Mouse (Mus musculus) kidney, postnatal 0 days (tissue): ENCODE results near the gene Mmd2. TPM values are rescaled to one million over a fixed set of nuclear protein-coding genes. Genes with fewer than 3 reads are reported as not detected.

Source experiments
- ATAC-seq: fragments of 200-750 bp; cut with Nextera tagmentation; replicated peaks from 2 replicates; pipeline ENCODE4 v1.8.0; 2017; ENCODE audit warnings: low read depth, moderate number of reproducible peaks, moderate TSS enrichment, moderate library complexity; ENCODE audit not compliant: low FRiP score
- DNase-seq: peaks from one replicate; pipeline ENCODE4 v3.0.0-alpha.2; 2016; ENCODE audit warnings: low spot score
- H3K27ac ChIP-seq: fragments of 300-500 bp; sonication (generic); 2 replicates; pipeline ENCODE4 v1.5.1; 2014; ENCODE audit warnings: mild to moderate bottlenecking
- H3K27me3 ChIP-seq: fragments of 300-500 bp; sonication (generic); 2 replicates; pipeline ENCODE4 v1.6.1; 2014; ENCODE audit warnings: low read length, mixed read lengths; ENCODE audit not compliant: insufficient read depth
- H3K36me3 ChIP-seq: fragments of 300-500 bp; sonication (generic); 2 replicates; pipeline ENCODE4 v1.6.1; 2014; ENCODE audit warnings: low read length, mixed read lengths; ENCODE audit not compliant: insufficient read depth
- H3K4me1 ChIP-seq: fragments of 300-500 bp; sonication (generic); replicated peaks from 2 replicates; pipeline ENCODE4 v1.6.1; 2014; ENCODE audit warnings: antibody characterized with exemption, low read length, mixed read lengths; ENCODE audit not compliant: insufficient read depth
- H3K4me2 ChIP-seq: fragments of 300-500 bp; sonication (generic); 2 replicates; pipeline ENCODE4 v1.6.1; 2014; ENCODE audit warnings: mild to moderate bottlenecking, low read length, moderate library complexity, mixed read lengths
- H3K4me3 ChIP-seq: fragments of 300-500 bp; sonication (generic); replicated peaks from 2 replicates; pipeline ENCODE4 v1.5.1; 2014; ENCODE audit warnings: low read depth, low read length
- H3K9ac ChIP-seq: fragments of 300-500 bp; sonication (generic); 2 replicates; pipeline ENCODE4 v1.6.1; 2014; ENCODE audit warnings: low read depth, low read length
- H3K9me3 ChIP-seq: fragments of 300-500 bp; sonication (generic); replicated peaks from 2 replicates; pipeline ENCODE4 v1.6.1; 2016; ENCODE audit warnings: low read length, inconsistent platforms, mixed read lengths
- CTCF ChIP-seq: IDR thresholded peaks from 2 replicates; pipeline ENCODE4 v1.5.1; 2016; ENCODE audit warnings: antibody characterized with exemption, low read depth, mild to moderate bottlenecking, moderate library complexity
- WGBS: fragments of 180-500 bp; shearing (Covaris S2); extraction: QIAGEN DNeasy Blood & Tissue Kit; methylation state at CpG from one replicate; pipeline ENCODE4 v1.1.7; 2014; 5-methylcytosine and 5-hydroxymethylcytosine counted together
- polyA plus RNA-seq: library from polyadenylated mRNA; unstranded; fragments of >200 nt; fragmentation: Nextera tagmentation; extraction: Ambion mirVana; gene quantifications from 2 replicates; pipeline ENCODE4 v1.2.1, GENCODE M21; 2015

Gene Mmd2
- polyA plus RNA-seq, 1 experiment from 2014 or later: 0.64 TPM

- WGBS: 2% methylated on average over 79 of the region's 80 CpGs
- H3K27me3 ChIP-seq: no peaks in the 10 kb centered on the region
- H3K36me3 ChIP-seq: no peaks in the 10 kb centered on the region
- H3K4me3 ChIP-seq: peak within 1 kb of the TSS; percentile 59
- peaks cover 9% of the 10 kb centered on the region; the same call in 1 of the 2 replicates for H3K4me1 ChIP-seq
- peak within 1 kb of the TSS; percentile 51; the same call in 1 of the 2 replicates for H3K9ac ChIP-seq
- H3K27ac ChIP-seq: 0 out of 2 replicates have a peak within 1 kb of the TSS, but pooled peaks have one; percentile 19
- no peaks in the 10 kb centered on the region for H3K9me3 ChIP-seq
- DNase-seq (peak; percentile 99), ATAC-seq (peak; percentile 93)
- peak within 1 kb of the TSS; percentile 99 for H3K4me2 ChIP-seq
- TF ChIP-seq CTCF: peak; percentile 90
These were observed 57.6 kb downstream of the Mmd2 start, which contains the start of gene Radil for GRCm38 (mm10) chr5:142550706-142551652. Gene Radil (minus strand): TSS chr5:142551098.

GRCm38 (mm10) chr5:142549961-142550705, 58.5 kb downstream of the Mmd2 start:
- H3K27ac ChIP-seq: 0 out of 2 replicates have a peak overlapping the region, but pooled peaks have one; percentile 19
- peak overlapping the region; percentile 59 for H3K4me3 ChIP-seq
- 2% methylated on average over 31 of the region's 31 CpGs for WGBS
- ATAC-seq (peak; percentile 47; the same call in 1 of the 2 replicates), DNase-seq (peak; percentile 83)
- peak overlapping the region; percentile 51; the same call in 1 of the 2 replicates for H3K9ac ChIP-seq
- no peaks in the 10 kb centered on the region for H3K9me3 ChIP-seq
- no peaks in the 10 kb centered on the region for H3K27me3 ChIP-seq
- TF ChIP-seq CTCF: no peak
- H3K36me3 ChIP-seq: no peaks in the 10 kb centered on the region
- peaks cover 11% of the 10 kb centered on the region; the same call in 1 of the 2 replicates for H3K4me1 ChIP-seq
- peak overlapping the region; percentile 99 for H3K4me2 ChIP-seq

- Histone ChIP-seq H3K27ac (no peak overlapping the region), H3K4me2 (peak overlapping the region; percentile 99; the same call in 1 of the 2 replicates)
These were observed 59.2 kb downstream of the Mmd2 start for GRCm38 (mm10) chr5:142549441-142549840.

GRCm38 (mm10) chr5:142547066-142547465, 61.5 kb downstream of the Mmd2 start:
- Histone ChIP-seq H3K4me3 (no peak overlapping the region), H3K9me3 (no peaks in the 10 kb centered on the region), H3K9ac (no peak overlapping the region), H3K4me1 (peaks cover 13% of the 10 kb centered on the region; the same call in 1 of the 2 replicates), H3K27ac (no peak overlapping the region), H3K4me2 (no peak overlapping the region), H3K36me3 (no peaks in the 10 kb centered on the region), H3K27me3 (no peaks in the 10 kb centered on the region)
- WGBS: 87% methylated on average over 3 of the region's 3 CpGs
- ATAC-seq (no peak), DNase-seq (no peak)
- TF ChIP-seq CTCF: no peak

More at GRCm38 (mm10) chr5:142549441-142549840, 59.2 kb downstream of the Mmd2 start:
- H3K27me3 ChIP-seq: no peaks in the 10 kb centered on the region
- H3K9me3 ChIP-seq: no peaks in the 10 kb centered on the region
- DNase-seq (peak; percentile 23), ATAC-seq (no peak)
- no peaks in the 10 kb centered on the region for H3K36me3 ChIP-seq
- 38% methylated on average over 9 of the region's 9 CpGs for WGBS
- no peak for TF ChIP-seq CTCF
- peaks cover 13% of the 10 kb centered on the region; the same call in 1 of the 2 replicates for H3K4me1 ChIP-seq
- no peak overlapping the region for H3K4me3 ChIP-seq
- H3K9ac ChIP-seq: no peak overlapping the region

GRCm38 (mm10) chr5:142546344-142546743, 62.3 kb downstream of the Mmd2 start:
- DNase-seq: peak; percentile 14
- no peak overlapping the region for H3K27ac ChIP-seq
- H3K4me3 ChIP-seq: no peak overlapping the region
- TF ChIP-seq CTCF: no peak
- ATAC-seq: no peak
- no peaks in the 10 kb centered on the region for H3K27me3 ChIP-seq
- peaks cover 13% of the 10 kb centered on the region; the same call in 1 of the 2 replicates for H3K4me1 ChIP-seq
- no peaks in the 10 kb centered on the region for H3K36me3 ChIP-seq
- no peak overlapping the region for H3K4me2 ChIP-seq
- H3K9ac ChIP-seq: no peak overlapping the region
- H3K9me3 ChIP-seq: no peaks in the 10 kb centered on the region
- WGBS: 26% methylated on average over 5 of the region's 5 CpGs
